Mouse (Mus musculus) urinary bladder, postnatal 14 days (tissue): ENCODE results near the gene Olfr689.
"Not testable (repeated sequence)": the region's sequence is repeated elsewhere in the genome, so short reads cannot be mapped to it uniquely, and the experiment has no call there.

Experiments
- DNase-seq: peaks from one replicate; pipeline ENCODE4 v3.0.0; 2021; ENCODE audit warnings: low spot score

Olfr689 gene

DNA sequence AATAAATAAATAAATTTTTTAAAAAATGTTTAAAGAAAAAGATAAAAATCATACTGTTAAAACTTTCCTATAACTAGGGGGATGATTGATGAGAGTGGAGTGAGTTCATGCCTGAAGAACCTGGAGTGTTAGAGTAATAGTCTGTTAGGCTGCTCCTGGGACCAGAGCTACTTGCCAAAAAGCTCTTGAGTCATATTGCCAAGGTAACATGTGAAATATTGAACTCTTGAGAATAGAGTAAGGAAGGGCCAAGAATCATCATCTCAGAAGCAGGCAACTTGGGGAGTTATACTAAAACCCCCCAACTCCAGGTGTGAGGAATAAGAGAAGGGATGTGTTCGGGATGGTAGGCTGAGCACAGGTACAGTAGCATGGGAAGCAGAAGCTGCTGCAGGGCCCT is at the start of gene Olfr689:
Gene Olfr689, plus strand, starts transcription at position 301 of the 400 bp plus-strand sequence.
- DNase-seq: no peak

DNA sequence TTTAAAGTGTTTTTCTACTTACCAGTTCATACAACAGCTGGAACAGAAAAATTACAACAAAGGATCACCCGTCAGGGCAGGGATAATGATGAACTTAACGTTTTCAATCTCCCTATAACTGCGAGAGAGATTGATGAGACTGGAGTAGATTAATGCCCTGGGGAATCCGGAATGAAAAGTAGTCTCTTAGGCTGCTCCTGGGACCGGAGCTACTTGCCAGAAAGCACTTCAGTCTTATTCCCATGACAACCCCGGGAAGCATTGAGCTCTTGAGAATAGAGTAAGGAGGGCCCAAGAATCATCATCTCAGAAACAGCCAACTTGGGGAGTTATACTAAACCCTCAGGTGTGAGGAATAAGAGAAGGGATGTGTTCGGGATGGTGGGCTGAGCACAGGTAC is 38.5 kb upstream of the Olfr689 start:
- no peak for DNase-seq

DNA sequence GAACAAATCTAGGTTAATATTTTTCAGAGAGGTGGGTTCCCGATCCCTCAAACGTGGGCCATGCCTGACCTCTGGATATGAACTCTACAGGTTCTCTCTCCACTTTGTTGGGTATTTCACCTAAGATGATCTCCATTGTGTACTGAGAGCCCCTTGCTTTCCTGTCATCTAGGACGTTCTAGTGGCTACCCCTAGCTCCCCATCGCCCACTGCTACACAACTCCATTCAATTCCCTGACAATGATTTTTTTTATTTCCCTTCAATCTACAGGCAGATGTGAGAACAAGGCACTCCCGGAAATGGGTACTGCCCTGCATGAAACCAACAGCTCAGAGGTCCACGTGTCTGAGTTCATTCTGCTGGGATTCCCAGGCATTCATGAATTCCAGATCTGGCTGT is 23.2 kb upstream of the Olfr689 start, which contains the start of gene Olfr688:
Gene Olfr688, plus strand, starts transcription at position 301 of the 400 bp plus-strand sequence.
- DNase-seq: no peak

- DNase-seq: no peak
These were observed 20.9 kb upstream of the Olfr689 start for GRCm38 (mm10) chr7:105290051-105290450.

GRCm38 (mm10) chr7:105325302-105325701 is 14.3 kb downstream of the Olfr689 start:
- DNase-seq: no peak

- DNase-seq: no peak
These were observed 23.0 kb downstream of the Olfr689 start, which contains the start of gene Olfr690 for GRCm38 (mm10) chr7:105334004-105334403. Gene Olfr690 (minus strand): TSS chr7:105334104.

DNA sequence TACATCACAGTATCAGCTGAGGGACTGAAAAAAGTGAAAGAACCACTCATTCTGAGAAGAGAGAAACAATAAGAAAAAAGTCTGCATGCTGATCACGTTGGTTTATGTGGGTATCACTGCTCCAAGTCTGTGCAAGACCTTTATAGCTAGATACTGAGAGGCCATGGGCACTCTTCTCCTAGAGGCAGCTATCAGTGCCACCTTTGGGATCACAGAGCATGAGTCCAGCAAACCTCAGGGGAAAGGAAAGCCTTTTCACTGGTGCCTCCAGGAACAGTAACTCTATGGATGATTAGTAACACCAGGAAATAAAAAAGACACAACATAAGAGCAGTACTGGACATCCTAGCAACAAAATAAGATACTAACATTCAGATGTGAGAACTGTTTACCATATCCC is 31.2 kb downstream of the Olfr689 start, which contains the start of gene Olfr691:
Gene Olfr691, minus strand, starts transcription at position 101 of the 400 bp plus-strand sequence.
- no peak for DNase-seq

DNA sequence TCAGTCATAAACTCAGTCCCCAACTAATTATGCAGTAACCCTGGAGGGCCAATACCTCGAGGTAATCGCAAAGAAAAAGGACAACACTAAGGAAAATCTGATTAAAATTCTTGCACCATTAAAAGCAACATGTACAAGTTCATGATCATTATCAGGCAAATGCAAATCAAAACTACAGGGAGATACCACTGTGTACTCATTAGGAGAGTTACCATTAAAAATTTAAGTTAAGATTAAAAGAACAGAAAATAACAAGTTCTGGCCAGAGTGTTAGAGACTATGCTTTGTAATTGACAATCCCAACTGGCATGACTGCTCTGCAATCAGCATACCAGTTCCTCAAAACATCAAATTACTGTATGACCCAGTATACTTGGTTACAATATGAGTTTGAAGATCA is 31.8 kb downstream of the Olfr689 start:
- DNase-seq: no peak

GRCm38 (mm10) chr7:105356064-105356463 is 45.1 kb downstream of the Olfr689 start:
- not testable (repeated sequence) for DNase-seq

DNA sequence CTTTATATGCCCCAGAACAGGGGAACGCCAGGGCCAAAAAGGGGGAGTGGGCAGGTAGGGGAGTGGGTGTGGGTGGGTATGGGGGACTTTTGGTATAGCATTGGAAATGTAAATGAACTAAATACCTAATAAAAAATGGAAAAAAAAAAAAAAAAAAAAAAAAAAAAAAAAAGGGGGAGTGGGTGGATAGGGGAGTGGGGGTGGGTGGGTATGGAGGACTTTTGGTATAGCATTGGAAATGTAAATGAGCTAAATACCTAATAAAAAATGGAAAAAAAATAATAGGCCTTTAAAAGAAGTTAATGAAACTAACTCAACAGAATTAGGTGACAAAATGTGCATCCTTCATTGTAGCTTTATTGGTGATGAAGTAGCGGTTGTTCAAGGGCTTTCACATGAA is 45.5 kb downstream of the Olfr689 start:
- DNase-seq: not testable (repeated sequence)

- DNase-seq: no peak
These were observed 50.7 kb downstream of the Olfr689 start for GRCm38 (mm10) chr7:105361713-105362112.

DNA sequence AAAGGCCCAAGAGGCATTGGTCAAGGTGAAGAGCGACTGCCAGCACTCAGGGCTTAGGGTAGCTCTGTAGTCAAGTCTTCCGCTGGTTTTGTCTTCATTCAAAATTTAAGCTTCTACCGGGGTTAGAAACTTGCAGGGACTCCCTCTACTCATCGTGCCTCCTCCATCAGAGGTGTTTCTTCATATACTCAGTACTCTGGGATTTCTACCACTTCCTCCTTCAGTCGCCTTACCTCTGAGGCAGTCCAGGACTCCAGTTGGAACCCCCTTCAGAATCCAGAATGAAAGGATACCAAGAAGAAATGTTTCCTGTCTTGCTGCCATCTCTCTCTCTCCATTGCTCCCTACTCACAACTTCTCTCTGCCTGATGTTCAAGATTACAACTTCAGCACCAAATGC is 56.3 kb downstream of the Olfr689 start:
- no peak for DNase-seq

DNA sequence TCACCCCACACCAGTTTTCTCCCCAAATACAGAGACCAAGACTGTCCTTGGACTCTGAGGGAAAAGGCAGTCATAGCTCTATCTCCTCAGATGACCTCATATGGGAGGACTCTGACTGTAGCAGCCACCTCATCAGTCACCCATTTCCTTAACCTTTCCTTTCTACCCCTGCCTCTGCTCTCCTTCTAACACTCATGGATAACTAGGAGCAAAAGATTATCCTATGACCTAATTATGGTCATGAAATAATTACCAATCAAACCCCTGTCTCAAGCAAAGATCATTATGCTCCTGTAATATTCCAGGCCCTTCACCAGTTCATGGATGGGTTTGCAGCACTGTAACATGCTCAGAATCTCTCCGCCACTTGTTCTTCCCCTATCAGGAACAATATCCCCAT is 57.0 kb downstream of the Olfr689 start, which contains the start of gene Olfr692:
Gene Olfr692, plus strand, starts transcription at position 301 of the 400 bp plus-strand sequence.
- no peak for DNase-seq

GRCm38 (mm10) chr7:105368521-105368920 is 57.6 kb downstream of the Olfr689 start:
- no peak for DNase-seq
